Mouse (Mus musculus) MEL (cell line): ENCODE measurements around the gene Tekt1.

Experiments
- CHD2 ChIP-seq: IDR thresholded peaks from 2 replicates; pipeline ENCODE4 v1.6.1; 2011; ENCODE audit warnings: low read length, improper control_type of control experiment
- MXI1 ChIP-seq: IDR thresholded peaks from 2 replicates; pipeline ENCODE4 v1.6.1; 2011; ENCODE audit warnings: mild to moderate bottlenecking, low read depth, low read length, improper control_type of control experiment
- POLR2A ChIP-seq, 2 experiments: IDR thresholded peaks; 2 replicates each; pipeline ENCODE4 v1.6.1; 2011 to 2012; ENCODE audit warnings: low read length in 2 of 2, mild to moderate bottlenecking in 2 of 2, control low read depth in 1 of 2, improper control_type of control experiment in 1 of 2, low read depth in 1 of 2, moderate library complexity in 1 of 2; ENCODE audit not compliant: control insufficient read depth in 1 of 2, insufficient read depth in 1 of 2, poor library complexity in 1 of 2

GRCm38 (mm10) chr11:72334653-72335052 is 27.6 kb downstream of the Tekt1 start:
- TF ChIP-seq POLR2A (IDR thresholded peaks at IDR 0.05; ENCODE audit: control insufficient read depth in 1 of 2, insufficient read depth in 1 of 2, low read depth in 1 of 2, low read length in 2 of 2, poor library complexity in 1 of 2) = no peak
- no peak for TF ChIP-seq MXI1
- TF ChIP-seq CHD2 = no peak
